Mouse (Mus musculus) induced T-regulatory cell, adult 2 months (primary cell): ENCODE results near the gene Il6ra.
A peak's percentile ranks its signal among the peaks of the same experiment; 100 is the strongest.

ENCODE experiments used
- DNase-seq: peaks from one replicate; pipeline ENCODE4 v3.0.0-alpha.2; 2012; ENCODE audit warnings: low read depth

The Il6ra gene

GRCm38 (mm10) chr3:89909703-89910542 is 3.1 kb downstream of the Il6ra start:
- peak; percentile 45 for DNase-seq

DNA sequence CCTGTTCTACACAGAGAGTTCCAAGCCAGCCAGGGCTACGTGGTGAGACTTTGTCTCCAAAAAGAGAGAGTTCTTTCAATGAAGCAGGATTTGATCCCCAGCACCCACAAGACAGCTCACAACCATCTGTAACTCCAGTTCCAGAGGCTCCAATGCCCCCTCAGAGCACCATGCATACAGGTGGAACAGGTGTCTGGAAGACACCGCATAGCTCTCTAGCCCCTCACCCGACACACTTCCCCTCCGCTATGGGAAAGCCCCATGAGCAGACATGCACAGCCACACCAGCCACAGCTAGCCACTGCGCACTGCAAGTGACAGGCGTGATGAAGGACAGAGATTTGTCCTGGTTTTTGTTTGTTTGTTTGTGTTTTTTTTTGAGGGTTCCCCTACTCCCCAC is 4.2 kb downstream of the Il6ra start:
- peak; percentile 75 for DNase-seq

GRCm38 (mm10) chr3:89907846-89908245 is 5.2 kb downstream of the Il6ra start:
- no peak for DNase-seq

DNA sequence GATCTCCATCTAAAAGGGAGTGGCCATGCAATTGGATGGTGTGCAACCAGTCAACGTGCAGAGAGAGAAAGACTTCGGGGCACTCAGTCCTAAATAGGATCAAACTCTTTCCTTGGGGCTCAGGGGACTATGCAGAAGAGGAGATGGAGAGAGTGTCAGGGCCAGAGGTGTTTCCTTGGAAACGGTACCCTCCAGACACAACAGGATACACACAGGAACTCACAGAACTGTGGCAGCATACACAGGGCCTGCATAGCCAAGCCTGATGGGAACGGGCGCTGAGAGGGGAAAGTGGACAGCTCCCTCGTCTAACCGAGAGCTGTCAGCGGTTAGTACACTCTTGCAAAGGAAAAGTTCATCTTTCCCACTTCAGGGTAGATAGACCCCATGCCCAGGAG is 13.5 kb downstream of the Il6ra start:
- DNase-seq = peak; percentile 43

GRCm38 (mm10) chr3:89898870-89899510 is 14.0 kb downstream of the Il6ra start:
- DNase-seq = no peak

DNA sequence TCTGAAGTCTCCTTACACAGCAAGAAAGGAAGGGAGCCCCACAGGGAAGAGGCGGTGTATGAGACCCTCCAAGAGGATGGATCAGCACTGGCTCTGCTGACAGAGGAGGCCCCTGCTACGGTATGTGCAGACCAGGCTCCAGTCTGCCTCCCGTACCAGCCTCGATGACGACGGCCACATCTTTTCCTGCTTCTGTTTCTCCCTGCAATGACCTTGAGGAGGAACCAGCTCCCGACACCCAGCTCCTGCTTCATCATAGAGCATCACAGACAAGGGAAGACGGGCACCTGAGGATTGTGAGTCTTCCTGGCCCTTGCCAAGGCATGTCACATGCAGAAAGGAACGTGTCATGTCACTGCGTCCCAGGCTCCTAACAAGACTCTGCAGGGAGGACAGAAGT is 15.0 kb downstream of the Il6ra start:
- DNase-seq = no peak

GRCm38 (mm10) chr3:89897204-89897796 is 15.7 kb downstream of the Il6ra start:
- no peak for DNase-seq

DNA sequence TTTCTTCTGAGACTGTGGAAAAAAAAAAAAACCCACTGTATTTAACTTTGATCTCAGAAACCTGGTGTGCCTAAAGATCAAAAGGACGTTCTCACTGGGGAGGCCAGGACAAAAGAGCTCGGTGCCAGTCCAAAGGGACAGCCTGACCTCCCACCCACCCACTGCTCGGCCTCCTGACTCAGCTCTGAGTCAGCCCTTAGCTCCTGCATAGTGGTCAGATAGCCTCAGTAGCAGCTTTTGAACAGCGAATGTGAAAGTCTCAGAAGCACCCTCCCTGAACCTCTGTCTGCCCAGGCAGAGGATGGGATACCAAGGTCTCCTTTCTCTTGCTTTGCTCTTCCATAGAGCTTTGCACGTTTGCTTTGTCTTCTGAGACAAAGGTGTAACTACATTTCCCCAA is 16.4 kb downstream of the Il6ra start:
- DNase-seq = peak; percentile 51

DNA sequence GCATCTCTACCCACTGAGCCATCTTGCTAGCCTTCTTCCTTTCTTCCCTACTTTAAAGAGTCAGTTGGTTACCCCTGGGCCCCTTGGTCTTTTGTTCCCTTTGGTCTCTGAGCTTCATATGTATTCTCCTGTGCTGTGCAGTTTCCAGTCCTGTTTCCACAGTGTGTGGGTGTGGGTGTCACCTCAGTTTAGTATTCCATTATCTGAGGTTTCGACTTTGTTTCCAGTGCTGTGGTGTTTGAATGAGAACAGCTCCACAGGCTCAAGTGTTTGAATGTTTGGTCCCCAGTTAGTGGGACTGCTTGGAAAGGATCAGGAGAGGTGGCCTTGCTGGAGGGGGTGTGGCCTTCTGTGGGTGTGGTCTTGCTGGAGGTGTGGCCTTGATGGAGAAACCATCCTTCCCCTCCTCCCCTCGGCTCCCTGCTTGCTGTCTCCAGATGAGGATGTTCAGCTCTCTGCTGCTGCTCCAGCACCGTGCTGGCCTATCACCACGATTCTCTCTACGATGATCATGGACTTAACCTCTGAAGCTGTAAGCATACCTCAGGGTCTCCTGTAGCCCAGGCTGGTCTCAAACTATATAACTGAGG is 20.4 kb downstream of the Il6ra start:
- peak; percentile 61 for DNase-seq

GRCm38 (mm10) chr3:89891696-89892095 is 21.3 kb downstream of the Il6ra start:
- no peak for DNase-seq

DNA sequence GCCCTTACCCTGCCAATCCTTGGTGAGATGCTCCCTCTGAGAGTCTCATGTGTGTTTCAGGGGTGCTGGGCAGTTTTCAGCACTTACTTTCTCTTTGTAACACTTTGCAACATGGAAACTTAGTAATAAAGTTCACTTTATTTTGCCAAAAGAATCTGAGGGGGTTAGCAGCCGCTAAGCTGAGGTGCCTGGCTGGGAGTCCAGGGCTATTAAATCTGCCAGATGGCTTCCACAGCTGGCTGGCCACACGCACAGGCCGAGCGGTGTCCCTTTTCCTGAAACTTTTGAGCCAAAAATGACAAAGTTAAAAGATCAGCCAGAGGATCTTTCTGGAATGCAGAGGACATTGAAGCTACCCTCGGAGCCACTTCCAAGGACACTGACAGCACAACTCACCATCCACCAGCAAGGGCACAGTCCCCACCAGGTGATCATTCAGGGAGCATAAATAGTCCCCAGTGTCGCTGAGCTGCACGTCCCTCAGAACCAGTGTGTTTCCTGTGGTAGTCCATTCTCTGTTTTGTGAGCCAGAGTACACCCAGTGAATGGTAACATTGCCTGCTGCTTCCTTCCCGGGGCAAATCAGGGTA is 23.1 kb downstream of the Il6ra start:
- DNase-seq = peak; percentile 41

DNA sequence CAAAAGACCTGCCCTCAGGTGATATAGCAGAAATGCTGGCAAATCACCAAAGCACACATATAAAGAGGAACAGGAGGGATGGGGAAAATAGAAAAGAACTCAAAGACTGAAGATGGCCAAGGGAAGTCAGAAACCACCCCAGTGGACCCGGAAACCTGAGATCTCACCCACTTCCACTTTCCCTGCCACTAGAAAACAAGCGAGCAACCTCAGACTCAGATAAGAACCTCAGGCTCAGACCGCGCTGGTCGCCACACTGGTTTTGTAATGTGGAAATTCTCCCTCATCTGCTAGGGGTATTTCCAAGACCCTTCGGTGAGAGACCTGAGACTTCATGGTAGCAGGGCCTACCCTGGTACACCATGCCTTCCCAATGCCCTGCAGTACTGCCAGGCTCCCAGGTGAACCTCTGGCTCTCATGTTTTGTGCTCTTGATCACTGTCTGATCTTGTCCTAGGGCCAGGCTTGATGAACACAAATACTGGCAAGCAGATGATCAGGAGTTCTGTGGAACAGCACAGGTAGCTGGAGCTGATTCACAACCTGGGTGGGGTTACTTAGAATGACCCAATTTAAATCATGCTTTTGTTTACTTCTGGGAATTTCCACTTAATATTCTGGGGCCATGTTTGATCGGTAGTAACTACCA is 25.3 kb downstream of the Il6ra start:
- peak; percentile 72 for DNase-seq

GRCm38 (mm10) chr3:89885766-89886165 is 27.2 kb downstream of the Il6ra start:
- no peak for DNase-seq

GRCm38 (mm10) chr3:89883582-89884041 is 29.4 kb downstream of the Il6ra start:
- DNase-seq = peak; percentile 62

DNA sequence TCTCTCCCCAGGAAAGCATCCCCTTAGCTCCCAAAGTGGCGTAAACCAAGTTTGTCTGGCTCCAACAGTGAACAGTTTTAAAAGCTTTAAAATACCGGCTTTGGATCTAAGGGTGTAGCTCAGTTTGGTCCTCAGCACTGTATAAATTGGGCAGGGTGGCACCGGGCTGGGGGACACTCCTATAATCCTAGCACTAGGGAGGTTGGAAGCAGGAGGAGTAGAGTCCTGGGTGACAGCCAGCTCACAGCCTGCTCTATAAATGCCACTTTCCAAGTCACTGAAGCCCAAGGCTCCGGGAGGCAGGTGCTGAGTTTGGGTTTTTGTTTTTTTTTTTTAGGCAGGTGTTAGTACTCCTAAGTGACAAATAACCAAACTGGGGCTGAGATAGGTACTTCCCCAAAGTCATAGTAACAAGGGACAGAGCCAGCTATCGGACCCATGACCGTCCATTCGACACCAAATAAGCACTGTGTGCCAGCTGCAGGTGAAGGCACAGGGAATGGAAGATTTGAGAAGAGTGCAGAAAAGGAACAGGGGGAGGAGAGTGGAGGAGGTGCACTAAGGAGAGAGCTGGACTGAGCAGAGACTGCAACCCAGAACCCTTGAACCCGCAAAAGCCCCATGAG is 30.3 kb downstream of the Il6ra start:
- DNase-seq = peak; percentile 66

GRCm38 (mm10) chr3:89880036-89880851 is 32.8 kb downstream of the Il6ra start:
- peak; percentile 78 for DNase-seq

- no peak for DNase-seq
These were observed 33.7 kb downstream of the Il6ra start for GRCm38 (mm10) chr3:89879326-89879725.

GRCm38 (mm10) chr3:89878456-89878855 is 34.5 kb downstream of the Il6ra start:
- no peak for DNase-seq

DNA sequence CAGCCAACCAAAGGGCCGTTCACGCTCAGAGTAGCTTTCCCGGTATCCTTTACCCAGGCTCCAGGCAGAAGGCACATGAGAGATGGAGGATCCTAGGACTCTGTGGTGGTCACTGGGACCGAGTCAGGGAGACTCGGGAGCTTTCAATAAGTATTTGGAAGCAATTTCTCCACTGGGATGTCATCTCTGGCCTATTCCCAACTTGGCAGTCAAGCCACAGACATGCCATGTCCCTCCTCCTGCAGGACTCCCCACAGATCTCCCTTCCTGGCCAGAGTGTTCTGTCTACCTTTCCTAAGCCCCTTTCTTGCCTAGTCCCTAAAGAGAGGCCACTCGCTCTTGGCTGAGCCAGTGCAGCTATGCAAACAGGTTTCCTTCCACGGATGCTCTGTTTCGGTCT is 35.9 kb downstream of the Il6ra start:
- DNase-seq = peak; percentile 44

DNA sequence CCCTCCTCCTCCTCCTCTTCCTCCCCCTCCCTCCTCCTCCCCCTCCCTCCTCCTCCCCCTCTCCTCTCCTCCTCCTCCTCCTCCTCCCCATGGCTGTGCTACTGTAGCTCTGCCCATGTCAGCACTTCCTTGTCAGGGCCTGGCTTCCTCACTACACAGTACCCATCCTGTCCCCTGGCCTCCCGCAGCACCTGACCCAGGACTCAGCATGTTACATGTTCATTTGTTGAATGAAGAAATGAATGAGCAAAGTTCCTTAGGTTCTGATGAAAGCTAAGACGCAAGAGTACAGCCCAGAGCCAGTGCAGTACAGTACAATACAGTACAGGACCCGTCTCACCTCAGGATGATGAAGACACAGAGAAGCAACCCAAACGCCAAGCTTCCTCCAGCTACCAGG is 36.5 kb downstream of the Il6ra start:
- DNase-seq = peak; percentile 75
